Mouse (Mus musculus) lung, postnatal 36 days (tissue): ENCODE results near the gene Plcl2.
"Not testable (repeated sequence)": the region's sequence is repeated elsewhere in the genome, so short reads cannot be mapped to it uniquely, and the experiment has no call there.

Source experiments
- DNase-seq: peaks from one replicate; pipeline ENCODE4 v3.0.0; 2022; ENCODE audit warnings: mixed read lengths

Plcl2 gene

GRCm38 (mm10) chr17:50537786-50538185 lies 28.6 kb downstream of the Plcl2 start:
- no peak for DNase-seq

GRCm38 (mm10) chr17:50544860-50545259 lies 35.7 kb downstream of the Plcl2 start:
- no peak for DNase-seq

DNA sequence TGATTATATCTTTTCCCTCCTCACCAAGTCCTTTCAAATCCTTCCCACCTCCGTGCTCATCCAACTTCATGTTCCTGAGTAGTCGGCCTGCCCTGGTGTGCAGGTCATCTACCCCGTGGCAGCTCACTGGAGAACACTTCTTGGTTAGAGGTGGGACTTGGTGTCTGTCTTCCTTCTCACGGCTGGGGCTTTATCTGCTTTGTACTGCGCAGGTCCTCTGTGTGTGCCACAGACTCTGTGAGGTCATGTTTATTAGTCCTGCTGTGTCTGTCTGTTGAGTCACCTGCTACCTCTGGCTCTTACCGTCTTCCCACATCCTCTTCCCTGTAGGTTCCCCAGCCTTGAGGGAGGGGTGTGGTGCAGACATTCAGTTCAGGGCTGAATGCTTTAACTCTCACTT lies 36.1 kb downstream of the Plcl2 start:
- DNase-seq = no peak

GRCm38 (mm10) chr17:50552130-50552529 lies 42.9 kb downstream of the Plcl2 start:
- DNase-seq = no peak

GRCm38 (mm10) chr17:50557566-50558238 lies 48.5 kb downstream of the Plcl2 start:
- peak; percentile 13 for DNase-seq

DNA sequence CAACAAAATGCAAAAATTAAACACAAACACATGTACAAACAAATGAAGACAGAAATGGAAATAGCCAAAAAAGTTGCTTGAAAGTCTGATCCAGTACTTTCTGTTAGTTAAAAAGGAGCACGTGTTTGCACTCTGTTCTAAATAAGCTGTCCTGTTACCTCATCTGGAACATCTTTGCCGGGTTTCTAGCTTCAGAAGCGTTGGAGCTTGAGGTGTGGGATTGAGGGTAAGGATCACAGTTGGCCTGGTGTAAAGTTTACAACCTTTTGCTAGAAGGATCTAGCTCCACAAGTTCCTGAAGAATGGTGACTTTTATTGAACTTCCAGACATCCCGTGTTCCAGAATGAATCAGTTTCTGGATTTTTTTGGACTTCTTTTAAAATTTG lies 49.0 kb downstream of the Plcl2 start:
- no peak for DNase-seq

GRCm38 (mm10) chr17:50565376-50566123 lies 56.3 kb downstream of the Plcl2 start:
- DNase-seq = no peak

DNA sequence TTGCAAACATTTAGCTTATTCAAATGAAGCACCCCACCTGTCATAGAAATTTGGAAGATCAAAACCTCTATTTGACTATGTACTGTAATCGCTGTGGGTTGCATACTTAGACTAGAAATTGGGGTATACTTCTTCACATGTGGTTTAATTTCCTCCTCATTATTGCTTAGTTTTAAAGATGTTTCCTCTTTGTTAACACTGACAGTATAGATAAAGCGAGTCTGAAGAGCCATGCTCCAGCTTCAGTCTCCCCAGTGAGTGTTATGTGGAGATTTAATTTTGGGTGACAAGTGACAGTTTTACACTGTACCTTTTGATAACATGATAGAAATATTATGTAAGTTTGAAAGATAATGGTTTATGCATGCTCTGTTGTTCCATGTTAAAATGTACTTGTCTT lies 59.6 kb downstream of the Plcl2 start:
- DNase-seq = no peak

- not testable (repeated sequence) for DNase-seq
These were observed 61.0 kb downstream of the Plcl2 start for GRCm38 (mm10) chr17:50570228-50570627.

GRCm38 (mm10) chr17:50570681-50571398 lies 61.6 kb downstream of the Plcl2 start:
- DNase-seq = peak; percentile 23

DNA sequence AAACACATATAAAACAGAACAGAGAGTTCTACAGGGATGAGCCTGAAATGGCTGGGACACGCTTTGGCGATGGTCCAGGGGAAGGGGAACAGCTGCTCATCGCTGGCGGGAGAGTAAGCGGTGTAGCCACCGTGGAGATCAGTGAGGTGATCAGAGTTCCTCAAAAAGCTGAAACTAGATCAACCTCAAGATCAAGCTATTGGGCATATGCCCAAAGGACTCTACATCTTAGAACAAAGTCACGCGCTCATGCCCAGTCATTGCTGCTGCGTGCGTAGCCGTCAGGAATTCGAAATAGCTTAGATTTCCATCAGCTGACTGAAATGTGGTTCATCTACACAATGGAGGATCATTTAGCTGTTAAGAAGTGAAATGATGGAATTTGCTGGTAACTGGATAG lies 65.0 kb downstream of the Plcl2 start:
- DNase-seq = no peak

- DNase-seq = no peak
These were observed 71.2 kb downstream of the Plcl2 start for GRCm38 (mm10) chr17:50580416-50580815.

- no peak for DNase-seq
These were observed 77.6 kb downstream of the Plcl2 start for GRCm38 (mm10) chr17:50586834-50587233.

- DNase-seq = no peak
These were observed 78.7 kb downstream of the Plcl2 start for GRCm38 (mm10) chr17:50587941-50588340.

GRCm38 (mm10) chr17:50600178-50600577 lies 91.0 kb downstream of the Plcl2 start:
- DNase-seq = no peak

- DNase-seq = no peak
These were observed 91.5 kb downstream of the Plcl2 start for GRCm38 (mm10) chr17:50600696-50601095.

- DNase-seq = no peak
These were observed 97.7 kb downstream of the Plcl2 start for GRCm38 (mm10) chr17:50606890-50607289.

DNA sequence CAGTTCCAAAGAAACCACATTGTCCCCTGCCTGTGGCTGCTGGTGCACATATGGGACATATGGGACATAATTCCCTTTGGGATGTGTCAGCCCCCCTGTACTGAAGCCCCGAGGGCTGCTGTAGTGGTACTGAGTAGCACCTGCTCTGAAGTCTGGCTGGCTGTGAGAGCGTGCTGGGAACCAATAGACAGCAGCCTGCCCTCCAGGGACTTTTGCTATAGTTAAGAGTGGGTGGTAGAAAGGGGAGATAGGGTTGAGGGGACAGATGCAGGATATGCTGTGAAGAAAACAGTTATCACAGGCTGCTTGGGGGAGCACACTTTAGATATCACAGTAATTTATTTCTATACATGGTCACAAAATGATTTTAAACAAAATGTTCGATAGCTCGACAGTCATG lies 100.7 kb downstream of the Plcl2 start:
- peak; percentile 4 for DNase-seq

GRCm38 (mm10) chr17:50620794-50621537 lies 111.8 kb downstream of the Plcl2 start:
- DNase-seq = no peak

GRCm38 (mm10) chr17:50621996-50622395 lies 112.8 kb downstream of the Plcl2 start:
- no peak for DNase-seq

DNA sequence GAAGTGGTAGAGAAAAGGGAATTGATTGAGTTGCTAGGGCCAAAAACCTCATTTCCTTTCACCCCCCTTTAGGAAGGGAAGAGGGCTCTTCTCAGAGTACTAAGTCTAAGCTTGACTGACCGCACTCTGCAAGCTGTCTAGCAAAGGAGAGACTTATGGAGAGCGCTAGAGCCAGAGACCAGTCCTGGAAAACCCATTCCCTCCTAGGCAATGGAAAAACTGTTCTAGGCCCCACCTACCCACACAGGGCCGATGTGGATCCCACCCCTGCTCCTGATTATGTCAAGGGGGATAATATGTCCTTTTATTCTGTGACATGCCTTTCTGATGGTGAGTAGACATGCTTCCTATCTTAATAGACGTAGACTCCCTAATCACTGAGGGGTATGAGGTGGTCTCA lies 116.4 kb downstream of the Plcl2 start:
- no peak for DNase-seq

DNA sequence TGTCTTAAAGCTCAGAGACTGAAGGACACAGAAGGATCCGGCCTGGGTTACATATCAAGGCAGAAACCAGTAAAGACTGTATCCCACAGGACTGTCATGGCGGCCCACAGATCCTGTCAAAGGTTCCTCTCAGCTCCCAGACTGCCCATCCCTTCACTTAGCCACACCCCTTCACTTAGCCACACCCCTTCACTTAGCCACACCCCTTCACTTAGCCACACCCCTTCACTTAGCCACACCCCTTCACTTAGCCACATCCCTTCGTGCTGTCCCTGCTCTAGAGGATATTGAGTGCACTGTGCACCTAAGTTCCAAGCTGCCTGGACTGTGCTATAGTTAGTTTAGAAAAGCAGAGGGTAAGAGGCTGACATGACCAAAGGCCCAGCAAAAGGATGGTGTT lies 118.5 kb downstream of the Plcl2 start:
- no peak for DNase-seq

- peak; percentile 13 for DNase-seq
These were observed 119.5 kb downstream of the Plcl2 start for GRCm38 (mm10) chr17:50628716-50629115.
